Mouse (Mus musculus): ENCODE data around the gene Kcnk2.

The Kcnk2 gene

GRCm38 (mm10) chr1:189402223-189402943 is at the start of gene Kcnk2:
Kcnk2 (minus strand) TSS chr1:189402273.
- DNase-seq (ENCODE audit: low read depth in 1 of 2, low spot score in 2 of 2): no peak

GRCm38 (mm10) chr1:189440741-189441140 is 38.7 kb upstream of the Kcnk2 start:
- DNase-seq (ENCODE audit: low read depth in 1 of 2, low spot score in 2 of 2): no peak

GRCm38 (mm10) chr1:189437126-189437525 is 35.1 kb upstream of the Kcnk2 start:
- no peak for DNase-seq (ENCODE audit: low read depth in 1 of 2, low spot score in 2 of 2)

GRCm38 (mm10) chr1:189435452-189435851 is 33.4 kb upstream of the Kcnk2 start:
- no peak for DNase-seq (ENCODE audit: low read depth in 1 of 2, low spot score in 2 of 2)

- no peak for DNase-seq (ENCODE audit: low read depth in 1 of 2, low spot score in 2 of 2)
Observed at GRCm38 (mm10) chr1:189431479-189431878, 29.4 kb upstream of the Kcnk2 start.

- DNase-seq (ENCODE audit: low read depth in 1 of 2, low spot score in 2 of 2): no peak
Observed at GRCm38 (mm10) chr1:189430534-189430933, 28.5 kb upstream of the Kcnk2 start.

- DNase-seq (ENCODE audit: low read depth in 1 of 2, low spot score in 2 of 2): no peak
Observed at GRCm38 (mm10) chr1:189429566-189429965, 27.5 kb upstream of the Kcnk2 start.

GRCm38 (mm10) chr1:189426252-189426651 is 24.2 kb upstream of the Kcnk2 start:
- no peak for DNase-seq (ENCODE audit: low read depth in 1 of 2, low spot score in 2 of 2)

- DNase-seq (ENCODE audit: low read depth in 1 of 2, low spot score in 2 of 2): no peak
Observed at GRCm38 (mm10) chr1:189419914-189420313, 17.8 kb upstream of the Kcnk2 start.

GRCm38 (mm10) chr1:189409906-189410305 is 7.8 kb upstream of the Kcnk2 start:
- no peak for DNase-seq (ENCODE audit: low read depth in 1 of 2, low spot score in 2 of 2)

- no peak for DNase-seq (ENCODE audit: low read depth in 1 of 2, low spot score in 2 of 2)
Observed at GRCm38 (mm10) chr1:189405221-189405620, 3.1 kb upstream of the Kcnk2 start.

GRCm38 (mm10) chr1:189403546-189403945 is 1.5 kb upstream of the Kcnk2 start:
- no peak for DNase-seq (ENCODE audit: low read depth in 1 of 2, low spot score in 2 of 2)

GRCm38 (mm10) chr1:189403139-189403538 is 1.1 kb upstream of the Kcnk2 start:
- DNase-seq (ENCODE audit: low read depth in 1 of 2, low spot score in 2 of 2): no peak

GRCm38 (mm10) chr1:189386848-189387247 is 15.2 kb downstream of the Kcnk2 start:
- no peak for DNase-seq (ENCODE audit: low read depth in 1 of 2, low spot score in 2 of 2)

- DNase-seq (ENCODE audit: low read depth in 1 of 2, low spot score in 2 of 2): no peak
Observed at GRCm38 (mm10) chr1:189386141-189386540, 15.9 kb downstream of the Kcnk2 start.

GRCm38 (mm10) chr1:189367722-189368121 is 34.4 kb downstream of the Kcnk2 start:
- DNase-seq (ENCODE audit: low read depth in 1 of 2, low spot score in 2 of 2): no peak

- DNase-seq (ENCODE audit: low read depth in 1 of 2, low spot score in 2 of 2): no peak
Observed at GRCm38 (mm10) chr1:189364188-189364587, 37.9 kb downstream of the Kcnk2 start.

GRCm38 (mm10) chr1:189362579-189362978 is 39.5 kb downstream of the Kcnk2 start:
- DNase-seq (ENCODE audit: low read depth in 1 of 2, low spot score in 2 of 2): no peak

- no peak for DNase-seq (ENCODE audit: low read depth in 1 of 2, low spot score in 2 of 2)
Observed at GRCm38 (mm10) chr1:189359699-189360098, 42.4 kb downstream of the Kcnk2 start.

- DNase-seq (ENCODE audit: low read depth in 1 of 2, low spot score in 2 of 2): no peak
Observed at GRCm38 (mm10) chr1:189353887-189354286, 48.2 kb downstream of the Kcnk2 start.

- no peak for DNase-seq (ENCODE audit: low read depth in 1 of 2, low spot score in 2 of 2)
Observed at GRCm38 (mm10) chr1:189351804-189352203, 50.3 kb downstream of the Kcnk2 start.

GRCm38 (mm10) chr1:189349205-189349604 is 52.9 kb downstream of the Kcnk2 start:
- no peak for DNase-seq (ENCODE audit: low read depth in 1 of 2, low spot score in 2 of 2)

GRCm38 (mm10) chr1:189345166-189345565 is 56.9 kb downstream of the Kcnk2 start:
- no peak for DNase-seq (ENCODE audit: low read depth in 1 of 2, low spot score in 2 of 2)

Data from monocyte, adult 2 months (primary cell).